9 mouse cellular contexts compared by ENCODE assay signal in the genomic region with DNA sequence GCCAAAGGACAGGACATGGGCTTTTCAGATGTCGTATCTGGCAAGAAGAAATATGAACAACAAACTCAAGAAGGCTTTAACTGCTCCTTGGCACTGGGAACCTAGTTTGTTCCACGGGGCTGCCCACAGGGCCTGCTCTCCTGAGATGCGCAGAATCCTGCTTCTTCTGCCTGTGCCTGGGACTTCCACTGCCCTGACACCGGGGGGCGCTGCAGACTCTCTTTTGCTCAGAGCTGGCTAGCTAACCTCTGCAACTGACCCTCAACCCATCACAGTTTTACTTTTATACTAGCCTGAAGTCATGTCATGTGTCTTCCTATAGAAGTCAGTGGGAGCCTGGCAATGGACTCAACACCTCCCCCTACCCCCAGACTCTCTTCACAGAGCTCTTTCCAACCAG. TPM values are rescaled to one million over a fixed set of nuclear protein-coding genes. Genes with fewer than 3 reads are reported as not detected.
DNase-seq lines count a peak whose midpoint lies in the region; ATAC-seq and TF ChIP-seq lines count a peak whose summit lies in the region.
"Had no signal": no experiment of that assay in that cellular context is flagged by ENCODE, and none has a peak within 500 bp of the region (broad histone marks: within the 10 kb centered on the region; RNA-seq: fewer than 3 reads in every experiment).

No protein-coding gene starts in this region.

- H3K4me3 ChIP-seq in layer of hippocampus, adult 2 months = no peak overlapping the region
- H3K4me3 ChIP-seq in neural tube, embryonic 11.5 days (ENCODE audit: low read depth, low read length) = no peak overlapping the region
- H3K4me3 ChIP-seq: embryonic facial prominence, embryonic 15.5 days; limb, embryonic 12.5 days had no signal

- no peak for ATAC-seq in neural tube, embryonic 11.5 days (ENCODE audit: insufficient read depth, low FRiP score, low TSS enrichment)

- no peak overlapping the region for H3K9ac ChIP-seq in neural tube, embryonic 11.5 days (ENCODE audit: low read length)
- H3K9ac ChIP-seq: embryonic facial prominence, embryonic 15.5 days; limb, embryonic 12.5 days had no signal

- peak overlapping the region; percentile 52; the same call in 1 of the 2 replicates for H3K27ac ChIP-seq in layer of hippocampus, adult 2 months
- no peak overlapping the region for H3K27ac ChIP-seq in neural tube, embryonic 11.5 days (ENCODE audit: low read depth, low read length)
- H3K27ac ChIP-seq: embryonic facial prominence, embryonic 15.5 days; limb, embryonic 12.5 days had no signal

- H3K27me3 ChIP-seq in neural tube, embryonic 11.5 days (ENCODE audit: control insufficient read depth, insufficient read depth, low read length) = no peaks in the 10 kb centered on the region
- H3K27me3 ChIP-seq: embryonic facial prominence, embryonic 15.5 days had no signal

- intact Hi-C loops in heart, postnatal 36 days (cut with DNase I) = loop anchor here (1.0 to 5.0 kb wide), 5 partner anchors 123 to 743 kb away; no protein-coding TSS in a partner anchor

- no peaks in the 10 kb centered on the region; the same call in 1 of the 2 replicates for H3K4me1 ChIP-seq in neural tube, embryonic 11.5 days (ENCODE audit: control insufficient read depth, insufficient read depth, low read length)
- H3K4me1 ChIP-seq: limb, embryonic 12.5 days had no signal

- no peaks in the 10 kb centered on the region for H3K36me3 ChIP-seq in neural tube, embryonic 11.5 days (ENCODE audit: control insufficient read depth, insufficient read depth, low read length)
- H3K36me3 ChIP-seq: embryonic facial prominence, embryonic 15.5 days; limb, embryonic 12.5 days had no signal

- H3K4me2 ChIP-seq in neural tube, embryonic 11.5 days (ENCODE audit: low read depth) = no peak overlapping the region
- H3K4me2 ChIP-seq: embryonic facial prominence, embryonic 15.5 days; limb, embryonic 12.5 days had no signal

- TF ChIP-seq CTCF in layer of hippocampus, adult 2 months (conservative IDR thresholded peaks at IDR 0.05) = peak; percentile 82
- peak; percentile 52 for TF ChIP-seq CTCF in brain, embryonic 14.5 days (IDR thresholded peaks at IDR 0.05; ENCODE audit: borderline replicate concordance, extremely low read depth, insufficient read depth, insufficient read length)

- DNase-seq in layer of hippocampus, adult 2 months (ENCODE audit: low spot score in 2 of 2) = peak in 1 of 2 experiments; percentile 60
- no peak for DNase-seq in layer of hippocampus, adult 9-10 months (ENCODE audit: low spot score)
- DNase-seq in NIH3T3 (ENCODE audit: low read depth) = peak; percentile 66
- no peak for DNase-seq in brain, embryonic 14.5 days (ENCODE audit: low read depth)
- DNase-seq in heart, postnatal 36 days = peak; percentile 43 to 60
- peak; percentile 24 for DNase-seq in neural tube, embryonic 11.5 days (ENCODE audit: low spot score)
- peak; percentile 25 to 36 for DNase-seq in urinary bladder, postnatal 36 days (ENCODE audit: low spot score in 2 of 2)

- no peaks in the 10 kb centered on the region for H3K9me3 ChIP-seq in neural tube, embryonic 11.5 days (ENCODE audit: control insufficient read depth, low read length)
- H3K9me3 ChIP-seq: embryonic facial prominence, embryonic 15.5 days; limb, embryonic 12.5 days had no signal

- WGBS in neural tube, embryonic 11.5 days = 50% methylated on average over 5 of the region's 5 CpGs

- TF ChIP-seq POLR2A in brain, embryonic 14.5 days (IDR thresholded peaks at IDR 0.05; ENCODE audit: borderline replicate concordance, extremely low read depth, insufficient read depth, insufficient read length, poor library complexity, severe bottlenecking) = no peak

RNA-seq across cellular contexts. Expression of a gene that starts 23.7 kb away (rescaled TPM):
- 1,000 to 10,000 TPM; 1,761 to 1,800 TPM for total RNA-seq in layer of hippocampus, adult 2 months (2021)
- polyA plus RNA-seq in brain, embryonic 14.5 days (2012; rRNA removed) = 27.1 and 46.2 TPM in 2 replicates
- total RNA-seq in heart, postnatal 36 days (2021) = under 1 TPM; 0.03 to 0.08 TPM
- polyA plus RNA-seq in neural tube, embryonic 11.5 days (2014; fragmentation: Nextera tagmentation; extraction: Ambion mirVana) = 12.9 and 13.7 TPM in 2 replicates

Comparison
In these comparisons a context has a peak if more than half of its experiments do, and no peak if none do; other contexts are left out.
1. DNase-seq: peak in NIH3T3 (single experiment), heart, postnatal 36 days (2 of 2), neural tube, embryonic 11.5 days (single experiment) and urinary bladder, postnatal 36 days (2 of 2); none in layer of hippocampus, adult 9-10 months (single experiment) and brain, embryonic 14.5 days (single experiment).
2. RNA of a gene that starts 23.7 kb away (total RNA-seq): 1,761 to 1,800 TPM in layer of hippocampus, adult 2 months; 0.03 to 0.08 TPM in heart, postnatal 36 days; every median in the first group is over 1,000 times any median in the second.